Mouse (Mus musculus) neural tube, embryonic 14.5 days (tissue): Measurements from ENCODE around the gene Dgki. TPM values are rescaled to one million over a fixed set of nuclear protein-coding genes. Genes with fewer than 3 reads are reported as not detected.

Experiments used
- ATAC-seq: fragments of 200-750 bp; cut with Nextera tagmentation; 2 replicates; pipeline ENCODE4 v1.8.0; 2017; ENCODE audit warnings: low read depth, mild to moderate bottlenecking, moderate TSS enrichment, moderate library complexity
- H3K27ac ChIP-seq: fragments of 300-500 bp; sonication (generic); 2 replicates; pipeline ENCODE4 v1.5.1; 2014; ENCODE audit warnings: low read depth, mild to moderate bottlenecking, control low read depth, low read length, moderate library complexity, mixed read lengths
- H3K27me3 ChIP-seq: fragments of 300-500 bp; sonication (generic); 2 replicates; pipeline ENCODE4 v1.6.1; 2014; ENCODE audit warnings: low read length; ENCODE audit not compliant: control insufficient read depth, insufficient read depth
- H3K36me3 ChIP-seq: fragments of 300-500 bp; sonication (generic); 2 replicates; pipeline ENCODE4 v1.6.1; 2014; ENCODE audit warnings: low read length, mixed read lengths; ENCODE audit not compliant: control insufficient read depth, insufficient read depth
- H3K4me1 ChIP-seq: fragments of 300-500 bp; sonication (generic); 2 replicates; pipeline ENCODE4 v1.6.1; 2014; ENCODE audit warnings: low read length; ENCODE audit not compliant: control insufficient read depth, insufficient read depth
- H3K4me2 ChIP-seq: fragments of 300-500 bp; sonication (generic); 2 replicates; pipeline ENCODE4 v1.6.1; 2014; ENCODE audit warnings: mild to moderate bottlenecking, low read depth, low read length, control low read depth
- H3K4me3 ChIP-seq: fragments of 300-500 bp; sonication (generic); 2 replicates; pipeline ENCODE4 v1.5.1; 2014; ENCODE audit warnings: low read depth, low read length, control low read depth, mixed read lengths
- H3K9ac ChIP-seq: fragments of 300-500 bp; sonication (generic); replicated peaks from 2 replicates; pipeline ENCODE4 v1.6.1; 2014; ENCODE audit warnings: low read depth, mild to moderate bottlenecking, control low read depth, low read length, mixed read lengths
- H3K9me3 ChIP-seq: fragments of 300-500 bp; sonication (generic); 2 replicates; pipeline ENCODE4 v1.6.1; 2016; ENCODE audit warnings: low read length; ENCODE audit not compliant: control insufficient read depth
- WGBS: fragments of 180-500 bp; shearing (Covaris S2); extraction: QIAGEN DNeasy Blood & Tissue Kit; methylation state at CpG from one replicate; pipeline ENCODE4 v1.1.7; 2014; 5-methylcytosine and 5-hydroxymethylcytosine counted together
- polyA plus RNA-seq: library from polyadenylated mRNA; unstranded; fragments of >200 nt; fragmentation: Nextera tagmentation; extraction: Ambion mirVana; gene quantifications from 2 replicates; pipeline ENCODE4 v1.2.1, GENCODE M21; 2014

The Dgki gene
- polyA plus RNA-seq, 1 experiment from 2014 or later, result 10.5 TPM

DNA sequence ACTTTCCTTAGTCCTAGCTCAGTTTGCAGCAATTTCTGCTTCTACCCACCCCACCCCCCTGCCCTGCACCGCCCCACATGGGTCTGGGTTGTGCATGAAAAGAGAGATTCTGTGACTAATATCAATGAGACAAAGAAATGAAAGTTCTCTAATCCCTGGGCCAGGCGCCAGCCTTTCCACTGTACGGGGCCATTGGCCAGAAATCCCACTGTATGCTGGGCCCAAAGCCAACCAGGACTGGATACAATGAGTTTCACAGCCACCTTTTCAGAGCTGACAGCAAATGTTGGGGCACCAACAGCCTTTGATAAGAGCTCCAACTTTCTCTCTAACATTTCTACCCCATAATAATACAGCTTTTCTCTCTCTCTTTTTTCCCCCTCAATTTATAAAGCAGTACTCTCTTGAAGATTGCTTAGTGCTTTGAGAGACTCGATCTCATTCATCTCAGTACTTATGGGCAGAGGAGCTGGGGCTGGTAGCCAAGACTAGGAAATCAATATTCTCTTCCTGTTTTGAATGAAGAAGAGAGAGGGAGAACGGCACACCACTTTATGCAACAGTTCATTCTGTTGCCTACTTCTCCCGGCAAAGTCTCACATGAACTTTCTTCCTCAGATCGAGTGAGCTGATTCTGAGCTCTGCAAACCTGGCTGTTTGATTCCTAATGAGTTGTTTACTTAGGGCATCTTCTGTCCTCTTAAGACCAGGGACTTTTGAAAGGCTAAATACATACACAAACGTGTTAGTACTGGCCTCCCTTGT, 480.8 kb downstream of the Dgki start:
- no peaks in the 10 kb centered on the region for H3K9me3 ChIP-seq
- H3K9ac ChIP-seq, result no peak overlapping the region
- H3K4me2 ChIP-seq, result no peak overlapping the region
- no peak overlapping the region for H3K4me3 ChIP-seq
- 45% methylated on average over 8 of the region's 8 CpGs for WGBS
- no peaks in the 10 kb centered on the region for H3K27me3 ChIP-seq
- H3K27ac ChIP-seq, result peak overlapping the region; percentile 35
- no peaks in the 10 kb centered on the region for H3K36me3 ChIP-seq
- peak; percentile 95 for ATAC-seq
- 0 out of 2 replicates have a peak, but pooled peaks cover 3% of the 10 kb centered on the region for H3K4me1 ChIP-seq

- no peak overlapping the region for H3K9ac ChIP-seq
- H3K4me2 ChIP-seq, result no peak overlapping the region
- no peaks in the 10 kb centered on the region for H3K9me3 ChIP-seq
- H3K27me3 ChIP-seq, result no peaks in the 10 kb centered on the region
- no peak for ATAC-seq
- no peak overlapping the region for H3K4me3 ChIP-seq
- no peak overlapping the region; the same call in 1 of the 2 replicates for H3K27ac ChIP-seq
- 36% methylated on average over 4 of the region's 4 CpGs for whole genome bisulfite sequencing
- no peaks in the 10 kb centered on the region for H3K36me3 ChIP-seq
- 0 out of 2 replicates have a peak, but pooled peaks cover 3% of the 10 kb centered on the region for H3K4me1 ChIP-seq
These were observed 481.5 kb downstream of the Dgki start for GRCm38 (mm10) chr6:36818281-36819018.

GRCm38 (mm10) chr6:36816666-36817065, 483.3 kb downstream of the Dgki start:
- no peak for ATAC-seq
- H3K4me1 ChIP-seq, result 0 out of 2 replicates have a peak, but pooled peaks cover 5% of the 10 kb centered on the region
- H3K27me3 ChIP-seq, result no peaks in the 10 kb centered on the region
- H3K9me3 ChIP-seq, result no peaks in the 10 kb centered on the region
- H3K36me3 ChIP-seq, result no peaks in the 10 kb centered on the region
- no peak overlapping the region for H3K27ac ChIP-seq
- WGBS, result 96% methylated on average over 3 of the region's 3 CpGs
- H3K4me2 ChIP-seq, result no peak overlapping the region
- H3K4me3 ChIP-seq, result no peak overlapping the region
- no peak overlapping the region for H3K9ac ChIP-seq

DNA sequence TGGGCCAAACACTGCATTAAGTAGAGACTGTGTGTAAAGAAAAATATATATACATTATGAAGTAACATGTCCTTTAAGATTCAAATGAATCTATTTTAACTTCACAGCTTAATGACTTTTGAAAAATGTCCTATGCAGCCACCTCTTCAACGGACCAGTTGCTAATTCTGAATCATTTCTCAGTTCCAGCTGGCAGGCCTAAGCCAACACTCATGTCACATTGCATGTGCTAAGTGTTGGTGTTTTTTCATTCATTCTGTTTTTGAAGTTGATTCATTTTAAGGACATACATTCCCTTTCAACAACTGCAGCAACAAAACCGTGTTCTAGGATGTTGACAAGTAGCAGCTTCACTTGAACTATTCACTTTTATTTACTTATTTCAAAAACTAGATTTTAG, 484.0 kb downstream of the Dgki start:
- Histone ChIP-seq H3K4me2 (no peak overlapping the region), H3K9me3 (no peaks in the 10 kb centered on the region), H3K9ac (no peak overlapping the region), H3K27me3 (no peaks in the 10 kb centered on the region), H3K4me1 (peaks cover 7% of the 10 kb centered on the region; the same call in 1 of the 2 replicates), H3K36me3 (no peaks in the 10 kb centered on the region), H3K27ac (no peak overlapping the region), H3K4me3 (no peak overlapping the region)
- WGBS, result 86% methylated on average over 2 of the region's 2 CpGs
- no peak for ATAC-seq

DNA sequence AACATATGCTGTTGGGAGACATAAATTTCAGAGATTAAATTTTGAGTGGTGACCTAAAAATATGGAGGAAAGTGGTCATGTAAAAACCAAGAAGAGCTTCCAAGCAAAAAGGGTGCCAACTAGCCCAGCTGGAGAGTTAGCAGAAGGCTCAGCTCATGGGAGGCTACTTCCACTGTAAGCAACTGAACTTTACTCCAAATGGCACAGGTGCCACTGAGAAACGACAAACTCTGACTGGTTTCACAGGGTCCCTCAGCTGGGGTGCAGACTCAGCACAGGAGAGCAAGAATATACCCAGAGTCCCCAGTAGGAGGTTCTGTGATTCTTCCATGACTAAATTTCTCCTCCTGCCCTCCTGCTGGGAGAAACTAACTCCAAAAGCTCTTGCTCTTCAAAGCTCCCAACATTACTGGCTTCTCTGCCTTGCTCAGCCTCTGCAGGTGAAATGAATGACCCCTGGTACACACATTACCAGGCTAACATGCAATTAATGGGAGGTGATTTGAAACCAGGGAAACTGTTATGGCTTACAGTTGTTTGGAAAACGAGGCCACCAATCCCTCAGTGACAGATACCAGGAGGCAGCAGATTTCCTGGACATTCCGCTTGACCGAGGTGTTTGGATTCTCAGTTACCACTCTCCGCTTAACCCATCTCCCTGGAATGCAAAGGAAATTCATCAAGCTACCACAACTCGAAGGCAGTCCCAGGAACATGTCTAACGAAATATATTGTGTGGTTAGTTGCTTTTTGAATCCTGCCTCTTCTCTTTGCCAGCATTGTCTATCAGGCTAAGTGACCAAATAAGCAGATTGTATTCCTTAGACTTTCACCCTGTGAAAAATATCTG, 487.1 kb downstream of the Dgki start:
- no peak overlapping the region for H3K27ac ChIP-seq
- no peak for ATAC-seq
- H3K4me1 ChIP-seq, result peaks cover 18% of the 10 kb centered on the region; the same call in 1 of the 2 replicates
- no peak overlapping the region for H3K9ac ChIP-seq
- 79% methylated on average over 7 of the region's 7 CpGs for WGBS
- H3K9me3 ChIP-seq, result no peaks in the 10 kb centered on the region
- H3K4me2 ChIP-seq, result no peak overlapping the region
- no peaks in the 10 kb centered on the region for H3K27me3 ChIP-seq
- no peak overlapping the region for H3K4me3 ChIP-seq
- H3K36me3 ChIP-seq, result no peaks in the 10 kb centered on the region

DNA sequence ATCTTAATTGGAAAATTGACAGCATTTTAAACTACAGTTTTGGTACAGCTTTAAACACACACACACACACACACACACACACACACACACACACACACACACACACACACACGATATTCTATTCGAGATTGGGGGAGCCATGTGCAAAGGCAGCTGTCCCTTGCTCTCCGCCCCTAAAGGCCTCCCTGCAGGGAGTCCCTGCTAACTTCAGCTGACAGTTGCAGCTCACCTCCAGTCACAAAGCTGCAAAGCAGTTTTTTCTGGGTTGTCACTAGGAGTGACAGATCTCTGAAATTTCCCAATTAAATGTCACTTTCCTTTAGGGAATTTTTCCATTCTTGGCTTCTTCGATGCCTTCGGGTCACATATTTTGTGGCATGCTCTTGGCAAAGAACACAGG, 489.5 kb downstream of the Dgki start:
- no peaks in the 10 kb centered on the region for H3K9me3 ChIP-seq
- H3K4me2 ChIP-seq, result peak overlapping the region; percentile 67
- no peaks in the 10 kb centered on the region for H3K36me3 ChIP-seq
- H3K4me3 ChIP-seq, result peak overlapping the region; percentile 73
- WGBS, result 11% methylated on average over 5 of the region's 5 CpGs
- peaks cover 23% of the 10 kb centered on the region; the same call in 1 of the 2 replicates for H3K4me1 ChIP-seq
- H3K27me3 ChIP-seq, result no peaks in the 10 kb centered on the region
- H3K27ac ChIP-seq, result peak overlapping the region; percentile 87
- ATAC-seq, result peak; percentile 44; the same call in 1 of the 2 replicates
- no peak overlapping the region; the same call in 1 of the 2 replicates for H3K9ac ChIP-seq

GRCm38 (mm10) chr6:36809747-36810285, 490.2 kb downstream of the Dgki start, which contains the start of gene Ptn:
Ptn (minus strand) TSS chr6:36810220.
- Histone ChIP-seq H3K36me3 (no peaks in the 10 kb centered on the region), H3K4me1 (peaks cover 23% of the 10 kb centered on the region; the same call in 1 of the 2 replicates), H3K4me2 (peak within 1 kb of the TSS; percentile 67), H3K9me3 (no peaks in the 10 kb centered on the region), H3K9ac (peak within 1 kb of the TSS; percentile 80), H3K4me3 (peak within 1 kb of the TSS; percentile 73), H3K27me3 (no peaks in the 10 kb centered on the region), H3K27ac (peak within 1 kb of the TSS; percentile 87)
- peak; percentile 78 for ATAC-seq
- WGBS, result under 1% methylated on average over 15 of the region's 15 CpGs

- Histone ChIP-seq H3K27ac (peak overlapping the region; percentile 87), H3K27me3 (no peaks in the 10 kb centered on the region), H3K36me3 (no peaks in the 10 kb centered on the region), H3K9me3 (no peaks in the 10 kb centered on the region), H3K4me3 (peak overlapping the region; percentile 73), H3K9ac (peak overlapping the region; percentile 80), H3K4me2 (peak overlapping the region; percentile 67), H3K4me1 (peaks cover 23% of the 10 kb centered on the region; the same call in 1 of the 2 replicates)
- 5% methylated on average over 7 of the region's 7 CpGs for WGBS
- ATAC-seq, result peak; percentile 67
These were observed 490.7 kb downstream of the Dgki start for GRCm38 (mm10) chr6:36809311-36809726.
